Mouse (Mus musculus) forebrain, embryonic 13.5 days (tissue): ENCODE data around the gene Gm3298. TPM values are rescaled to one million over a fixed set of nuclear protein-coding genes. Genes with fewer than 3 reads are reported as not detected.
"Not testable (repeated sequence)": the region's sequence is repeated elsewhere in the genome, so short reads cannot be mapped to it uniquely, and the experiment has no call there.

Experiments
- ATAC-seq: fragments of 200-750 bp; cut with Nextera tagmentation; 2 replicates; pipeline ENCODE4 v1.8.0; 2017
- H3K27ac ChIP-seq: fragments of 300-500 bp; sonication (generic); 2 replicates; pipeline ENCODE4 v1.5.1; 2015; ENCODE audit warnings: inconsistent platforms, mild to moderate bottlenecking, moderate library complexity
- H3K27me3 ChIP-seq: fragments of 300-500 bp; sonication (generic); 2 replicates; pipeline ENCODE4 v1.6.1; 2015; ENCODE audit warnings: mild to moderate bottlenecking, inconsistent platforms
- H3K36me3 ChIP-seq: fragments of 300-500 bp; sonication (generic); 2 replicates; pipeline ENCODE4 v1.6.1; 2015; ENCODE audit warnings: mild to moderate bottlenecking, inconsistent platforms; ENCODE audit not compliant: poor library complexity, severe bottlenecking
- H3K4me1 ChIP-seq: fragments of 300-500 bp; sonication (generic); 2 replicates; pipeline ENCODE4 v1.6.1; 2015; ENCODE audit warnings: inconsistent platforms
- H3K4me2 ChIP-seq: fragments of 300-500 bp; sonication (generic); 2 replicates; pipeline ENCODE4 v1.6.1; 2015; ENCODE audit warnings: inconsistent platforms, mild to moderate bottlenecking, moderate library complexity
- H3K4me3 ChIP-seq: fragments of 300-500 bp; sonication (generic); 2 replicates; pipeline ENCODE4 v1.5.1; 2015; ENCODE audit warnings: mild to moderate bottlenecking, inconsistent platforms
- H3K9ac ChIP-seq: fragments of 300-500 bp; sonication (generic); 2 replicates; pipeline ENCODE4 v1.6.1; 2015; ENCODE audit warnings: mild to moderate bottlenecking, inconsistent platforms
- H3K9me3 ChIP-seq: fragments of 300-500 bp; sonication (generic); replicated peaks from 2 replicates; pipeline ENCODE4 v1.6.1; 2016; ENCODE audit warnings: inconsistent platforms
- WGBS: fragments of 180-500 bp; shearing (Covaris S2); methylation state at CpG from one replicate; pipeline ENCODE4 v1.1.7; 2015; 5-methylcytosine and 5-hydroxymethylcytosine counted together
- polyA plus RNA-seq: library from polyadenylated mRNA; unstranded; fragments of >200 nt; fragmentation: Nextera tagmentation; extraction: Ambion mirVana; gene quantifications from 2 replicates; pipeline ENCODE4 v1.2.1, GENCODE M21; 2015

Gene Gm3298
- polyA plus RNA-seq = not detected in 2 replicates

DNA sequence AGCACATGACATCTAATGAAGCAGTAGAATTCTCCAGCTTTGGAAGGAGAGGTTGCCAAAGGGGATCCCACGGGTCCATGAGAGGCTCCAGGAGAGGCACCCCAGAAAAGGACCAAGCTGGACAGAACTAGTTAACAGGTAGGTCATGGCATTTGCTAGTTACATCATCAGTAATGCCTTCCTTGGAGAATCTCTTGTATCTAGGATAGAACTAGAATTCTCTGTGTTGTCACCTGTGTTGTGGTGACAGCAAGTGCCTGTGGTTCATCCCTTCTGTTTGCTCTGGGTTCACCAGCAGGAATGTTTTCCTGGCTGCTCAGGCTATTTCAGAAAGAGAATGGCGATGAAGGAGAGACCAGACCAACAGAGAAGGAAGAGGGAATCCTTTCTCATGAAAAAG, at the start of gene Gm3298:
Gm3298 (plus strand) TSS at position 301 of the 400 bp plus-strand sequence.
- not testable (repeated sequence) for H3K4me1 ChIP-seq, H3K4me3 ChIP-seq, H3K9me3 ChIP-seq, H3K27ac ChIP-seq, H3K27me3 ChIP-seq, ATAC-seq, H3K4me2 ChIP-seq, H3K9ac ChIP-seq, H3K36me3 ChIP-seq
- 75% methylated on average over 1 of the region's 2 CpGs for WGBS

- not testable (repeated sequence) for H3K27me3 ChIP-seq, ATAC-seq, H3K4me1 ChIP-seq, H3K9me3 ChIP-seq, H3K36me3 ChIP-seq, H3K9ac ChIP-seq, H3K4me3 ChIP-seq, H3K27ac ChIP-seq, H3K4me2 ChIP-seq
Observed at GRCm38 (mm10) chr14:4983635-4984034, 32.1 kb upstream of the Gm3298 start, which contains the start of gene Gm8297. TSS of gene Gm8297 (plus strand) at chr14:4983935.

- ATAC-seq, H3K9me3 ChIP-seq, H3K4me1 ChIP-seq, H3K4me3 ChIP-seq, H3K27ac ChIP-seq, H3K36me3 ChIP-seq, H3K4me2 ChIP-seq, H3K9ac ChIP-seq, H3K27me3 ChIP-seq: not testable (repeated sequence)
- WGBS = no CpG with 5 or more reads among the region's 3 CpGs
Observed at GRCm38 (mm10) chr14:5050329-5050728, 34.6 kb downstream of the Gm3298 start, which contains the start of gene 4930555G01Rik. TSS of gene 4930555G01Rik (plus strand) at chr14:5050629.

Other genes with a start within 250 kb of the Gm3298 start
- gene Gm9602, start 239.6 kb upstream of the Gm3298 start, polyA plus RNA-seq = not detected in 2 replicates
- gene Gm3269, start 177.8 kb upstream of the Gm3298 start, polyA plus RNA-seq = not detected in 2 replicates
- 1.4 and 1.9 TPM in 2 replicates for gene Gm3264, start 160.3 kb upstream of the Gm3298 start, polyA plus RNA-seq
- gene Gm3278, start 123.5 kb upstream of the Gm3298 start, polyA plus RNA-seq = not detected in 2 replicates
- not detected in 2 replicates for gene Gm8297, start 32.0 kb upstream of the Gm3298 start, polyA plus RNA-seq
- gene 4930555G01Rik, start 34.7 kb downstream of the Gm3298 start, polyA plus RNA-seq = not detected in 2 replicates
- gene Gm8281, start 55.1 kb downstream of the Gm3298 start, polyA plus RNA-seq = 3.1 and 4.4 TPM in 2 replicates
- gene Gm8279, start 115.6 kb downstream of the Gm3298 start, polyA plus RNA-seq = not detected in 2 replicates
- gene Gm3317, start 148.6 kb downstream of the Gm3298 start, polyA plus RNA-seq = not detected in 2 replicates
- gene Gm8271, start 169.9 kb downstream of the Gm3298 start, polyA plus RNA-seq = not detected in 2 replicates
- not detected in 2 replicates for gene Gm3526, start 244.7 kb downstream of the Gm3298 start, polyA plus RNA-seq